Mouse (Mus musculus): ENCODE data around the gene Ifnar1.
"Not testable (repeated sequence)": the region's sequence is repeated elsewhere in the genome, so short reads cannot be mapped to it uniquely, and the experiment has no call there.

The Ifnar1 gene

GRCm38 (mm10) chr16:91484808-91485700 is at the start of gene Ifnar1:
TSS of gene Ifnar1 (plus strand) at chr16:91485238.
- peak; percentile 98 for DNase-seq (ENCODE audit: low read depth, low spot score)

- no peak for DNase-seq (ENCODE audit: low read depth, low spot score)
Measured at GRCm38 (mm10) chr16:91438081-91438480, 47.0 kb upstream of the Ifnar1 start.

- DNase-seq (ENCODE audit: low read depth, low spot score): not testable (repeated sequence)
Measured at GRCm38 (mm10) chr16:91438599-91438998, 46.4 kb upstream of the Ifnar1 start.

- no peak for DNase-seq (ENCODE audit: low read depth, low spot score)
Measured at GRCm38 (mm10) chr16:91441366-91441765, 43.7 kb upstream of the Ifnar1 start.

- DNase-seq (ENCODE audit: low read depth, low spot score): no peak
Measured at GRCm38 (mm10) chr16:91441811-91442240, 43.2 kb upstream of the Ifnar1 start.

GRCm38 (mm10) chr16:91442446-91442845 is 42.6 kb upstream of the Ifnar1 start:
- peak; percentile 39 for DNase-seq (ENCODE audit: low read depth, low spot score)

- DNase-seq (ENCODE audit: low read depth, low spot score): no peak
Measured at GRCm38 (mm10) chr16:91443211-91443611, 41.8 kb upstream of the Ifnar1 start.

GRCm38 (mm10) chr16:91444847-91445246 is 40.2 kb upstream of the Ifnar1 start:
- DNase-seq (ENCODE audit: low read depth, low spot score): no peak

GRCm38 (mm10) chr16:91445566-91445965 is 39.5 kb upstream of the Ifnar1 start:
- DNase-seq (ENCODE audit: low read depth, low spot score): no peak

- no peak for DNase-seq (ENCODE audit: low read depth, low spot score)
Measured at GRCm38 (mm10) chr16:91446778-91447511, 38.1 kb upstream of the Ifnar1 start.

GRCm38 (mm10) chr16:91447512-91447900 is 37.5 kb upstream of the Ifnar1 start:
- DNase-seq (ENCODE audit: low read depth, low spot score): no peak

- no peak for DNase-seq (ENCODE audit: low read depth, low spot score)
Measured at GRCm38 (mm10) chr16:91448088-91448487, 37.0 kb upstream of the Ifnar1 start.

- DNase-seq (ENCODE audit: low read depth, low spot score): no peak
Measured at GRCm38 (mm10) chr16:91448895-91449294, 36.1 kb upstream of the Ifnar1 start.

GRCm38 (mm10) chr16:91450137-91451064 is 34.6 kb upstream of the Ifnar1 start:
- DNase-seq (ENCODE audit: low read depth, low spot score): no peak

- no peak for DNase-seq (ENCODE audit: low read depth, low spot score)
Measured at GRCm38 (mm10) chr16:91451949-91452348, 33.1 kb upstream of the Ifnar1 start.

GRCm38 (mm10) chr16:91452363-91452896 is 32.6 kb upstream of the Ifnar1 start:
- no peak for DNase-seq (ENCODE audit: low read depth, low spot score)

GRCm38 (mm10) chr16:91455868-91456267 is 29.2 kb upstream of the Ifnar1 start:
- DNase-seq (ENCODE audit: low read depth, low spot score): no peak

- no peak for DNase-seq (ENCODE audit: low read depth, low spot score)
Measured at GRCm38 (mm10) chr16:91458301-91458746, 26.7 kb upstream of the Ifnar1 start.

GRCm38 (mm10) chr16:91458976-91459375 is 26.1 kb upstream of the Ifnar1 start:
- no peak for DNase-seq (ENCODE audit: low read depth, low spot score)

- no peak for DNase-seq (ENCODE audit: low read depth, low spot score)
Measured at GRCm38 (mm10) chr16:91459396-91459795, 25.6 kb upstream of the Ifnar1 start.

GRCm38 (mm10) chr16:91459841-91460370 is 25.1 kb upstream of the Ifnar1 start:
- no peak for DNase-seq (ENCODE audit: low read depth, low spot score)

Measured in telencephalon, adult 2 months (tissue).